Mouse (Mus musculus): ENCODE data around the gene Rnase4. TPM values are rescaled to one million over a fixed set of nuclear protein-coding genes. Genes with fewer than 3 reads are reported as not detected.

Rnase4 gene
- total and polyA plus RNA-seq, 3 experiments = 47.9 to 90.9 (median 59.6) TPM

- Histone ChIP-seq H3K27ac (no peak overlapping the region), H3K79me2 (replicated peaks; ENCODE audit: control insufficient read depth, insufficient read depth, low read length) (no peaks in the 10 kb centered on the region), H3K36me3 (ENCODE audit: control insufficient read depth, insufficient read depth, low read length) (no peaks in the 10 kb centered on the region), H3K4me3 (no peak overlapping the region), H3K27me3 (ENCODE audit: control insufficient read depth, insufficient read depth, low read length) (no peaks in the 10 kb centered on the region), H3K9ac (ENCODE audit: low read depth, low read length) (no peak overlapping the region), H3K4me1 (ENCODE audit: control insufficient read depth, insufficient read depth, low read length) (no peaks in the 10 kb centered on the region)
- no peak for DNase-seq
- 75% methylated on average over 5 of the region's 5 CpGs for WGBS
- TF ChIP-seq CTCF (IDR thresholded peaks at IDR 0.05) (no peak), EP300 (IDR thresholded peaks at IDR 0.05; ENCODE audit: insufficient read depth, low read depth, low read length) (no peak), POLR2A (IDR thresholded peaks at IDR 0.05; ENCODE audit: insufficient read depth, low read depth, low read length) (no peak)
- intact Hi-C loops (cut with DNase I) = no loop called here
Measured at GRCm38 (mm10) chr14:51053176-51053575, 37.7 kb upstream of the Rnase4 start.

- intact Hi-C loops (cut with DNase I) = no loop called here
- Histone ChIP-seq H3K4me1 (ENCODE audit: control insufficient read depth, insufficient read depth, low read length) (no peaks in the 10 kb centered on the region), H3K36me3 (ENCODE audit: control insufficient read depth, insufficient read depth, low read length) (no peaks in the 10 kb centered on the region), H3K4me3 (no peak overlapping the region), H3K27me3 (ENCODE audit: control insufficient read depth, insufficient read depth, low read length) (no peaks in the 10 kb centered on the region), H3K79me2 (replicated peaks; ENCODE audit: control insufficient read depth, insufficient read depth, low read length) (no peaks in the 10 kb centered on the region), H3K27ac (no peak overlapping the region), H3K9ac (ENCODE audit: low read depth, low read length) (no peak overlapping the region)
- 80% methylated on average over 13 of the region's 13 CpGs for WGBS
- DNase-seq = no peak
- TF ChIP-seq CTCF (IDR thresholded peaks at IDR 0.05) (no peak), EP300 (IDR thresholded peaks at IDR 0.05; ENCODE audit: insufficient read depth, low read depth, low read length) (no peak), POLR2A (IDR thresholded peaks at IDR 0.05; ENCODE audit: insufficient read depth, low read depth, low read length) (no peak)
Measured at GRCm38 (mm10) chr14:51054243-51055237, 36.3 kb upstream of the Rnase4 start.

DNA sequence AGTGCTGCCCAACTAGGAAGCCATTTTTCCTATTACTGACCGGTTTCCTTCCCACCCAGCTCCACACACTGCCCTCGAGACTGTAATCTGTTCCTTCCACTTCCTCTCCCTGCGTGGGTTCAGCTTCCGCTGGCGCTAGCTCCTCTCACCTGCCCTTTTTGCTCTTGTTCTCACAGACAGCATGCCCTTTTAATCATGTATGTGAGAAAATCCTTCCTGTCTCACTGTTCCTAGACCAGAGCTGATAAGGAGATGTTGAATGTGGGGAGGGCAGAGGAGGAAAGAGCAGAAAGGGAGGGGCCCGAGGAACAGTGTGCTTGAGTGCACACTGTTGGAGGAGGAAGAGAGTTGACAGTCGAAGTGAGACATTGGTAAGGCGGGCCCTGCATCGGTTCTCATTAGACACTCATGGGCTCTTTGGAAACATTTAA, 33.5 kb upstream of the Rnase4 start, which contains the start of gene Rnase12:
Gene Rnase12, minus strand, starts transcription at position 261 of the 431 bp plus-strand sequence.
- 26% methylated on average over 9 of the region's 9 CpGs for WGBS

GRCm38 (mm10) chr14:51060761-51061160, 30.1 kb upstream of the Rnase4 start:
- no peak overlapping the region for H3K4me3 ChIP-seq
- intact Hi-C loops (cut with DNase I) = loop anchor here (5.0 kb wide), 1 partner anchor 103 kb away; the partner anchor contains the start of gene Pnp2
- H3K27me3 ChIP-seq (ENCODE audit: control insufficient read depth, insufficient read depth, low read length) = no peaks in the 10 kb centered on the region
- no peak overlapping the region for H3K9ac ChIP-seq (ENCODE audit: low read depth, low read length)
- no peaks in the 10 kb centered on the region for H3K36me3 ChIP-seq (ENCODE audit: control insufficient read depth, insufficient read depth, low read length)
- DNase-seq = no peak
- no peaks in the 10 kb centered on the region for H3K79me2 ChIP-seq (replicated peaks; ENCODE audit: control insufficient read depth, insufficient read depth, low read length)
- TF ChIP-seq EP300 (IDR thresholded peaks at IDR 0.05; ENCODE audit: insufficient read depth, low read depth, low read length) = no peak
- WGBS = 96% methylated on average over 5 of the region's 5 CpGs
- H3K4me1 ChIP-seq (ENCODE audit: control insufficient read depth, insufficient read depth, low read length) = peaks cover 2% of the 10 kb centered on the region; the same call in 1 of the 2 replicates
- no peak overlapping the region for H3K27ac ChIP-seq

More for the DNA sequence above, 33.5 kb upstream of the Rnase4 start, which contains the start of gene Rnase12:
- no peak within 1 kb of the TSS for H3K4me3 ChIP-seq
- intact Hi-C loops (cut with DNase I) = no loop called here
- TF ChIP-seq CTCF (IDR thresholded peaks at IDR 0.05) (no peak), EP300 (IDR thresholded peaks at IDR 0.05; ENCODE audit: insufficient read depth, low read depth, low read length) (no peak), POLR2A (IDR thresholded peaks at IDR 0.05; ENCODE audit: insufficient read depth, low read depth, low read length) (no peak)
- no peak for DNase-seq
- no peaks in the 10 kb centered on the region for H3K79me2 ChIP-seq (replicated peaks; ENCODE audit: control insufficient read depth, insufficient read depth, low read length)
- no peak within 1 kb of the TSS for H3K9ac ChIP-seq (ENCODE audit: low read depth, low read length)
- no peaks in the 10 kb centered on the region for H3K36me3 ChIP-seq (ENCODE audit: control insufficient read depth, insufficient read depth, low read length)
- H3K27ac ChIP-seq = no peak within 1 kb of the TSS
- H3K27me3 ChIP-seq (ENCODE audit: control insufficient read depth, insufficient read depth, low read length) = no peaks in the 10 kb centered on the region
- H3K4me1 ChIP-seq (ENCODE audit: control insufficient read depth, insufficient read depth, low read length) = no peaks in the 10 kb centered on the region

GRCm38 (mm10) chr14:51068956-51069355, 21.9 kb upstream of the Rnase4 start:
- no peak overlapping the region for H3K27ac ChIP-seq
- H3K4me1 ChIP-seq (ENCODE audit: control insufficient read depth, insufficient read depth, low read length) = peaks cover 2% of the 10 kb centered on the region; the same call in 1 of the 2 replicates
- TF ChIP-seq CTCF (IDR thresholded peaks at IDR 0.05) = no peak
- no peak for DNase-seq
- H3K4me3 ChIP-seq = no peak overlapping the region
- no peak overlapping the region for H3K9ac ChIP-seq (ENCODE audit: low read depth, low read length)
- H3K79me2 ChIP-seq (replicated peaks; ENCODE audit: control insufficient read depth, insufficient read depth, low read length) = no peaks in the 10 kb centered on the region
- intact Hi-C loops (cut with DNase I) = no loop called here
- H3K36me3 ChIP-seq (ENCODE audit: control insufficient read depth, insufficient read depth, low read length) = no peaks in the 10 kb centered on the region
- H3K27me3 ChIP-seq (ENCODE audit: control insufficient read depth, insufficient read depth, low read length) = no peaks in the 10 kb centered on the region
- WGBS = 89% methylated on average over 5 of the region's 5 CpGs

- Histone ChIP-seq H3K36me3 (ENCODE audit: control insufficient read depth, insufficient read depth, low read length) (no peaks in the 10 kb centered on the region), H3K9ac (ENCODE audit: low read depth, low read length) (no peak overlapping the region), H3K79me2 (replicated peaks; ENCODE audit: control insufficient read depth, insufficient read depth, low read length) (no peaks in the 10 kb centered on the region), H3K4me1 (ENCODE audit: control insufficient read depth, insufficient read depth, low read length) (peaks cover 2% of the 10 kb centered on the region; the same call in 1 of the 2 replicates), H3K27ac (no peak overlapping the region), H3K27me3 (ENCODE audit: control insufficient read depth, insufficient read depth, low read length) (no peaks in the 10 kb centered on the region), H3K4me3 (no peak overlapping the region)
- 84% methylated on average over 2 of the region's 2 CpGs for WGBS
- TF ChIP-seq CTCF (IDR thresholded peaks at IDR 0.05) (peak; percentile 54), EP300 (IDR thresholded peaks at IDR 0.05; ENCODE audit: insufficient read depth, low read depth, low read length) (no peak), POLR2A (IDR thresholded peaks at IDR 0.05; ENCODE audit: insufficient read depth, low read depth, low read length) (no peak)
- peak in 1 of 2 experiments; percentile 20 for DNase-seq
- intact Hi-C loops (cut with DNase I) = no loop called here
Measured at GRCm38 (mm10) chr14:51069617-51070016, 21.3 kb upstream of the Rnase4 start.
